Mouse (Mus musculus) lung, postnatal 25 days (tissue): ENCODE results near the gene Plekhb2.

ENCODE experiments used
- DNase-seq: peaks from one replicate; pipeline ENCODE4 v3.0.0; 2022; ENCODE audit warnings: low spot score

Gene Plekhb2

GRCm38 (mm10) chr1:34866815-34867573 lies 17.2 kb downstream of the Plekhb2 start:
- peak; percentile 93 for DNase-seq

- DNase-seq, result no peak
Measured at GRCm38 (mm10) chr1:34867574-34867955, 17.8 kb downstream of the Plekhb2 start.

GRCm38 (mm10) chr1:34868391-34868790 lies 18.6 kb downstream of the Plekhb2 start:
- DNase-seq, result no peak

GRCm38 (mm10) chr1:34869231-34869630 lies 19.5 kb downstream of the Plekhb2 start:
- no peak for DNase-seq

- no peak for DNase-seq
Measured at GRCm38 (mm10) chr1:34871170-34871569, 21.4 kb downstream of the Plekhb2 start.

- no peak for DNase-seq
Measured at GRCm38 (mm10) chr1:34873551-34873950, 23.8 kb downstream of the Plekhb2 start.

- no peak for DNase-seq
Measured at GRCm38 (mm10) chr1:34879611-34880010, 29.8 kb downstream of the Plekhb2 start.

- no peak for DNase-seq
Measured at GRCm38 (mm10) chr1:34883776-34884175, 34.0 kb downstream of the Plekhb2 start.

- no peak for DNase-seq
Measured at GRCm38 (mm10) chr1:34891559-34892289, 41.9 kb downstream of the Plekhb2 start.

GRCm38 (mm10) chr1:34892466-34892865 lies 42.7 kb downstream of the Plekhb2 start:
- no peak for DNase-seq

GRCm38 (mm10) chr1:34893331-34893730 lies 43.6 kb downstream of the Plekhb2 start:
- no peak for DNase-seq

- no peak for DNase-seq
Measured at GRCm38 (mm10) chr1:34893831-34894230, 44.1 kb downstream of the Plekhb2 start.

GRCm38 (mm10) chr1:34896102-34896501 lies 46.3 kb downstream of the Plekhb2 start:
- no peak for DNase-seq

- DNase-seq, result peak; percentile 28
Measured at GRCm38 (mm10) chr1:34896898-34897297, 47.1 kb downstream of the Plekhb2 start.

- no peak for DNase-seq
Measured at GRCm38 (mm10) chr1:34928656-34929055, 78.9 kb downstream of the Plekhb2 start.
